Mouse (Mus musculus) thymus, adult 2 months (tissue): ENCODE measurements around the gene Sparc.

Source experiments
- CTCF ChIP-seq: fragments of 200-500 bp; IDR thresholded peaks from 2 replicates; pipeline ENCODE4 v1.5.1; 2012; ENCODE audit warnings: mild to moderate bottlenecking, control low read depth, low read length, moderate library complexity, borderline replicate concordance; ENCODE audit not compliant: control insufficient read depth, poor library complexity, insufficient read depth; ENCODE audit errors: extremely low read depth
- POLR2A ChIP-seq: fragments of 200-500 bp; IDR thresholded peaks from 2 replicates; pipeline ENCODE4 v1.6.1; 2012; ENCODE audit warnings: mild to moderate bottlenecking, low read length, control low read depth, moderate library complexity; ENCODE audit not compliant: control insufficient read depth, poor library complexity, insufficient read depth; ENCODE audit errors: extremely low read depth

DNA sequence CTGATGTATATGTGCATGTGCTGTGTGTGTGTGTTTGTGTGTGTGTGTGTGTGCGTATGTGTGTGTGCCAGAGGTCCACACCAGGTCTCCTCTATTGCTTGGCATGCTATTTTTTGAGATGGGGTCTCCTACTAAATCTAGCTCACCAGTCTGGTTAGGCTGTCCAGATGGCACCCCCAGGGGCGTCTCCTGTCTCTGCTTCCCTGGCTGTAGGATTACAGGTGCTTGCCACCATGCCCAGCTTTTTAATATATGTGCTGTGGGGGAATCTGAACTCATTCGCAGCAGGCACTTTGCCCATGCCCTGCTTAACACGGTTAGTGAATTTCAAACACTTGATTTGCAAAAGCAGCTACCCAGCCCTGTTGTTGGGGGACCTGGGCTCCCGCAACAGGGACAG, 57.1 kb downstream of the Sparc start:
- TF ChIP-seq CTCF (no peak), POLR2A (no peak)
